Mouse (Mus musculus) kidney, postnatal 10 days (tissue): Measurements from ENCODE around the gene 1110004F10Rik.

Experiments used
- DNase-seq: peaks from one replicate; pipeline ENCODE4 v3.0.0; 2021; ENCODE audit warnings: mixed read lengths

The 1110004F10Rik gene

DNA sequence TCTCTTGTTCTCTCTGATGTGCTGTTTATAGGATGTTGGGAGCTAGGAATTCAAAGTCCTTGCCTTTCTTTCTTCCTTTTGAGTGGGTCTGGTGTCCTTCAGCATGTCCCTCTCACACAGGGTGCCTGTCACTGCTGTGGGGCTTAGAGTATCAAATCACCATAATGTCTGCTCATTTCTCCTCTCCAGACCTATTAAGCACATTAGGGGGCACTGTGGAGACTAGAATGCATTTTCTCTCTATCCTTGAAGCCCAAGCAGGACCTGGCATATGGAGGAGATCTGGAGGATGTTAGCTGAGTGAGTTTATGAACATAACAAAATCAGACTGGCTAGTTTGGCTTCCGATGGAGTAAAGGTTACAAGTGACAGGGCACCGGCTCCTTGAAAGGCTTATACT is 107.9 kb downstream of the 1110004F10Rik start:
- DNase-seq, result no peak

- DNase-seq, result no peak
Measured at GRCm38 (mm10) chr7:116149568-116149967, 110.4 kb downstream of the 1110004F10Rik start.

- DNase-seq, result no peak
Measured at GRCm38 (mm10) chr7:116153781-116154368, 114.7 kb downstream of the 1110004F10Rik start.
